Mouse (Mus musculus) right cerebral cortex, postnatal 4 days (tissue): ENCODE data around the gene Tnfsf15.

Experiments used
- DNase-seq: peaks from one replicate; pipeline ENCODE4 v3.0.0-alpha.2; 2022

Gene Tnfsf15

DNA sequence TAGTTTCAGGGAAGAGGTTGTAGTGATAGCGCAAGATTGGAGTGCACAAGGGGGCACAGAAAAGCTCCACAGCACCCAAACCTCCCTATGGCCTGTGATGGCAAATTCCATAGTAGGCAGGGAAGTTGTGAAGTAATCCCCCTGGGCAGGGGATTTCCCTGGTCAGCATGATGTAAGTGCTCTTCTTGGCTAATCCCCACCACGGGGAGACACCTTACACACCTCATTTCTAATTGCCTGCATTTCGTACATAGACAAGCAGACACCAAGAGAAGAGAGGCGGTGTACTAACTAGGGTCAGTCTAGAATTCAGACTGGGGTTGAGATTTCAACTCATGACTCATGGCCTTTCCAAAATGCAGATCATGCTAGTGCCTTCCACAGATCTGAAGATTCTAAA is 4.2 kb downstream of the Tnfsf15 start:
- no peak for DNase-seq

- DNase-seq: no peak
Observed at GRCm38 (mm10) chr4:63740001-63740400, 4.9 kb downstream of the Tnfsf15 start.

- peak; percentile 11 for DNase-seq
Observed at GRCm38 (mm10) chr4:63739524-63739923, 5.4 kb downstream of the Tnfsf15 start.

- no peak for DNase-seq
Observed at GRCm38 (mm10) chr4:63738364-63738997, 6.4 kb downstream of the Tnfsf15 start.

GRCm38 (mm10) chr4:63731299-63731698 is 13.6 kb downstream of the Tnfsf15 start:
- DNase-seq: no peak

GRCm38 (mm10) chr4:63726727-63727126 is 18.2 kb downstream of the Tnfsf15 start:
- DNase-seq: no peak

- no peak for DNase-seq
Observed at GRCm38 (mm10) chr4:63725981-63726380, 18.9 kb downstream of the Tnfsf15 start.

GRCm38 (mm10) chr4:63717922-63718643 is 26.8 kb downstream of the Tnfsf15 start:
- DNase-seq: peak; percentile 7

GRCm38 (mm10) chr4:63711886-63712285 is 33.0 kb downstream of the Tnfsf15 start:
- no peak for DNase-seq

- DNase-seq: no peak
Observed at GRCm38 (mm10) chr4:63710431-63711220, 34.3 kb downstream of the Tnfsf15 start.

GRCm38 (mm10) chr4:63706279-63706971 is 38.5 kb downstream of the Tnfsf15 start:
- DNase-seq: no peak

DNA sequence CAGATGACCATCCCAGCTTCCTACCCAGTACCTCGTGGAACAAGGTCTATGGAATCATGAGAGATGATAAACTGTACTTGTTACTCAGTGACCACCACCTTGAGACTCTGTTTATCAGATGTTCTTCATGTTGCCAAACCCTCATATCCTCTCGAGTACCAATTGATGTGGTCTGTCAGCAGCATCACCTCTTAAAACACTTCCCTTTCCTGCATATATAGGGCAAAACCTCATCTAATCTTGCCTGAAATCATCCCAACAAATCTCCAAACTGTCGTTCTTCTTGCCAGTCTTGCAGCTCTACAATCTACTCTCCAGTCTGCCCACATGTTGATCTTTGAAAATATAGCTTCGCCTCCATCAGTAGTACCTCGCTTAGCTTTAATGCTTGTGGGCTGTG is 40.7 kb downstream of the Tnfsf15 start:
- no peak for DNase-seq

GRCm38 (mm10) chr4:63703686-63704085 is 41.2 kb downstream of the Tnfsf15 start:
- no peak for DNase-seq

GRCm38 (mm10) chr4:63702006-63702704 is 42.8 kb downstream of the Tnfsf15 start:
- DNase-seq: no peak

- DNase-seq: no peak
Observed at GRCm38 (mm10) chr4:63699749-63700148, 45.2 kb downstream of the Tnfsf15 start.

DNA sequence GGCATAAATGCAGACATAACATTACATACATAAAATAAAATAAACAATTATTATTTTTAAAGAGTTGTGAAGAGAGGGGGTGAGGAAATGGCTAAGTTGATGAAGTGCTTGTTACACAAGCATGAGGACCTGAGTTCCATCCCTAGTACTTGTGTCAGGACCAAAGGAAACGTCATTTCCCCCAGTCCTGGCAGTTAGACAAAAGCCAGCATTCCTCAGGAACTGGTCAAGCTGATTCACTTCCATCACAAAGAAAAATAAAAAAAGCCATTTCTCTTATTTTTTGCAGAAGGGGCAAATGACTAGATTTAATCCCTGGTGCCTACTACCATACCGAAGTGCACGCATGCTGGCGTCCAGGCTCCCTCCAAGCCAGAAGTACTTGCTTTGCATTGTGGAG is 48.0 kb downstream of the Tnfsf15 start:
- DNase-seq: no peak

DNA sequence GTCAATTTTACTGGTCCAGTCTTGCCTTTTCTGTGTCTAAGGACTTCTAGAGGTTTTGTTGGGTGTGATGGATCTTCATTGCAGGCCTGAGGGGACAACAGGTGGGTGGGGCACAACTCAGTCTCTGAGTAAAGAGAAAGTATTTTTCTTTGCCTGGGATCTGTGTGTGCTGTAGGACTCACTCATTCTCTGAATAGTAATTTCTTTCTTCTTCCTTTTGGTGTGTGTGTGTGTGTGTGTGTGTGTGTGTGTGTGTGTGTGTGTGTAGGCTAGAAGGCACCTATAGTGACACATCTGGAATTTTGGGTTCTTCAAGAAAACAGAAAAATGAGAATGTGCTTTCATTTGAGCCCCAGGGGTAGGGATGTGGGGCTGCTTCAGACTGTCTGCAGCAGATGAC is 52.6 kb downstream of the Tnfsf15 start:
- no peak for DNase-seq

DNA sequence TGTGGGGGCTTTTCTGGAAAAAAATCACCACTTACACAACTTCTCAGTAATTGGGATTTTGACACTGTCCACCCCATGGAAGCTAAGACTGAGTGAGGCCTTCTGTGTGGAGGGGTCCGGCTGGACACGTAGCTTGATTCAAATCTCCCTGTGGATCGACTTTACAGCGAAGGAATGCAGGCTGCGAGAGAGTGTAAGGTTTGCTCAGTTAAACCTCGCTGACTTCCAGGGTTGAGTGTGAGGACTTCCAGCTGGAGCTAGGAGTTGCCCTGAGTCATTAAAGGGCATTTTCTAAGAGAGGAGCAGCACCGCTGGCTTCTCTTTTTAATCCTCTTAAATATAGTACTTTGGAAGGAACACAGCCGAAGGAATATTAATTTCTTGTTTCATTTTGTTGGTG is 57.5 kb downstream of the Tnfsf15 start:
- DNase-seq: no peak

GRCm38 (mm10) chr4:63686157-63686556 is 58.8 kb downstream of the Tnfsf15 start:
- DNase-seq: no peak

GRCm38 (mm10) chr4:63685253-63685525 is 59.7 kb downstream of the Tnfsf15 start:
- DNase-seq: no peak

DNA sequence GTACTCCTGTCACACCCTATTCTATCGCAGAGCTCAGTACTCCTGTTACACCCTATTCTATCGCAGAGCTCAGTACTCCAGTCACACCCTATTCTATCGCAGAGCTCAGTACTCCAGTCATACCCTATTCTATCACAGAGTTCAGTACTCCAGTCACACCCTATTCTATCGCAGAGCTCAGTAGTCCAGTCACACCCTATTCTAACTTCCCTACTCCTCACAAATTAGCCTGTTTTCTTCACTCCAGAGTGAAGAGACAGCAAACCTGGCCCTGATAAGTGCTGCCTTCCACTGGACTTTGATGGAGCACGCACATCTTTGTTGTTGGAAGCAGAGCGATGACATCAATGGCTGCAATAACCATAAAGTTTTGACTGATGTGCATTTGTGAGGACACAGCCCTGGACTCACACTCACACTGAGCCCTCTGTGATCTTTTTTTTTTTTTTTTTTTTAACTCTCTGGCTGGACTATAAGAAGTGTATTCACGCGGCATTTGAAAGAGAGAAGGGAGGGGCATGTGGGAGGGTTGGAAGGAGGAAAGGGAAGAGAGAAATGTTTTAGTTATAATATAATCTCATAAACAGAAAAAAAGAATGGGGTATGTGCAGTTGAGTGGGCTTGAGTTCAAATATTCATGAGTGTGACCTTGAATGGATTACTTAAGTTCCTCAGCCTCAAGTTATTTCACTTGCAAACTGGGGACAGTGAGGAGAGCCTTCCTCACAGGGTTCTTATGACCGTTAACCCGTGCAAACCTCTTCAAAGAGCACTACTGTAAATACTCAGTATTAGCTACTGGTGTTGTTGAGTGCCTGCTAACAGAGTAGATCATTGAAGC is 60.3 kb downstream of the Tnfsf15 start:
- no peak for DNase-seq

DNA sequence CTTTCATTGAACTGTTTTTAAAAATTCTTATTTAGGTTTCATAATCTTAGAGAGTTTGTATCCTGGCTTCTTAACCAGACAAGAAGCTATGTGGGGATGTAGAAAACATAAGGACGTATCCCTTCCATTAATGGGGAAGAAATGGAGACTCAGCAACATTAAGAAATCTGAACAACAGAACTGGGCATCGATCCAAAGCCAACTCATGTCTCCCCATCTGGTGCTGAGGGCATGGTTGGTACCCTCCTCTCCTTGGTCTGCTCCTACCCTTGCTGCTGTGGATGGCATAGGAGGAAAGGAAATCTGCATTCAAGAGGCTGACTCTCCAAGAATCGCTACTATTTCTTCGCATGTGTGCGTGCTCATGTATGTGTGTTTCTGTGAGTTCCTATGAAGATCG is 61.2 kb downstream of the Tnfsf15 start:
- no peak for DNase-seq
